In the genomic region with DNA sequence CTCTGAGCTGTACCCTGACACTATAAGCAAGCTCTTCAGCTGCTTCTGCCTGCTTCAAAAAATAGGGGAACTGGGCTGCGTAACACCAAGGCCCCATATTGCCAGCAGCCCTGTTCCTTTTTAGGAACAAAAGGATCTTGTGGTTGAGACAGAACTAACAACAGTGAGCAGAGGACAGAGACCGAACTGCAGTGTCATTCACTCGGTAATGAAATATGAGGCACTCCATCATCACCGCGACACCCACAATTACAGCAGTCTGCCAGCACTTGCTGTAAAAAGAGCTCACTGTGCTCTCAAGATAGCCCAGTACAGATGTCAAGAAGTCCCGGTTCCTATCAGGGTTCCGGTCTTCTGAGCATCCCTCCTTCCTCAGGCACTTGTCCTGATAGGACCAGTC, we compare ENCODE assay signal across 13 mouse cellular contexts. TPM values are rescaled to one million over a fixed set of nuclear protein-coding genes. Genes with fewer than 3 reads are reported as not detected.
DNase-seq lines count a peak whose midpoint lies in the region; ATAC-seq lines count a peak whose summit lies in the region.
"Had no signal": no experiment of that assay in that cellular context is flagged by ENCODE, and none has a peak within 500 bp of the region (broad histone marks: within the 10 kb centered on the region; RNA-seq: fewer than 3 reads in every experiment).

No protein-coding gene starts in this region.

- no peak for DNase-seq in frontal cortex, postnatal 36 days (ENCODE audit: low spot score in 2 of 2)
- peak; percentile 53 for DNase-seq in A20 (ENCODE audit: low read depth, low spot score)
- no peak for DNase-seq in gastrocnemius, postnatal 4 days (ENCODE audit: low spot score in 2 of 2)
- no peak for DNase-seq in urinary bladder, postnatal 14 days (ENCODE audit: low spot score)
- DNase-seq in cerebellum, adult 9-11 months: no peak
- DNase-seq: heart, postnatal 4 days; kidney, postnatal 14 days; retina, postnatal 1 day; thymus, postnatal 4 days had no signal

- peak; percentile 73 for ATAC-seq in frontal cortex, adult (ENCODE audit: low TSS enrichment)
- peak; percentile 98 for ATAC-seq in hematopoietic stem cell, adult 5-6 weeks (replicated peaks in 1 of 2; ENCODE audit: insufficient read depth in 1 of 2, low FRiP score in 2 of 2, low TSS enrichment in 1 of 2, low read depth in 1 of 2, poor library complexity in 2 of 2, severe bottlenecking in 2 of 2)
- ATAC-seq in megakaryocyte progenitor cell, adult 5-6 weeks (replicated peaks; ENCODE audit: poor library complexity): peak; percentile 89
- ATAC-seq: intestine, embryonic 16.5 days had no signal

RNA-seq across cellular contexts. Expression of gene Gtf3c6, which starts 18.1 kb away (rescaled TPM):
- 201 and 321 TPM in 2 replicates for total RNA-seq in hematopoietic stem cell, adult 5-6 weeks (2017)
- total RNA-seq in megakaryocyte progenitor cell, adult 5-6 weeks (2015): 69.0 and 87.6 TPM in 2 replicates
- 219 and 265 TPM in 2 replicates for total RNA-seq in megakaryocyte progenitor cell, adult 5-6 weeks (2017)
- total RNA-seq in gastrocnemius, postnatal 4 days (2021): 10 to 100 TPM; 26.1 to 31.3 TPM

RNA-seq across cellular contexts. Expression of gene Amd1, which starts 26.0 kb away (rescaled TPM):
- 181 and 193 TPM in 2 replicates for total RNA-seq in hematopoietic stem cell, adult 5-6 weeks (2017)
- 153 and 160 TPM in 2 replicates for total RNA-seq in megakaryocyte progenitor cell, adult 5-6 weeks (2015)
- total RNA-seq in megakaryocyte progenitor cell, adult 5-6 weeks (2017): 170 and 202 TPM in 2 replicates
- 10 to 100 TPM; 21.0 to 23.1 TPM for total RNA-seq in gastrocnemius, postnatal 4 days (2021)

RNA-seq across cellular contexts. Expression of gene Rpf2, which starts 29.2 kb away (rescaled TPM):
- total RNA-seq in hematopoietic stem cell, adult 5-6 weeks (2017): 134 and 215 TPM in 2 replicates
- total RNA-seq in megakaryocyte progenitor cell, adult 5-6 weeks (2015): 97.3 and 109 TPM in 2 replicates
- 184 and 213 TPM in 2 replicates for total RNA-seq in megakaryocyte progenitor cell, adult 5-6 weeks (2017)
- total RNA-seq in gastrocnemius, postnatal 4 days (2021): 10 to 100 TPM; 15.2 to 17.1 TPM
